Mouse (Mus musculus): Measurements from ENCODE around the gene Mllt3.

Mllt3 gene

GRCm38 (mm10) chr4:87953268-87953667 is 79.9 kb downstream of the Mllt3 start:
- no peak for DNase-seq (ENCODE audit: low spot score in 2 of 2)

- DNase-seq (ENCODE audit: low spot score in 2 of 2), result no peak
These were observed 83.7 kb downstream of the Mllt3 start for GRCm38 (mm10) chr4:87949451-87949850.

- DNase-seq (ENCODE audit: low spot score in 2 of 2), result peak in 1 of 2 experiments; percentile 9
These were observed 88.8 kb downstream of the Mllt3 start for GRCm38 (mm10) chr4:87944320-87944719.

GRCm38 (mm10) chr4:87942921-87943403 is 90.2 kb downstream of the Mllt3 start:
- DNase-seq (ENCODE audit: low spot score in 2 of 2), result no peak

GRCm38 (mm10) chr4:87939474-87940154 is 93.5 kb downstream of the Mllt3 start:
- DNase-seq (ENCODE audit: low spot score in 2 of 2), result no peak

GRCm38 (mm10) chr4:87936326-87936725 is 96.8 kb downstream of the Mllt3 start:
- DNase-seq (ENCODE audit: low spot score in 2 of 2), result no peak

GRCm38 (mm10) chr4:87933701-87934337 is 99.3 kb downstream of the Mllt3 start:
- DNase-seq (ENCODE audit: low spot score in 2 of 2), result no peak

- DNase-seq (ENCODE audit: low spot score in 2 of 2), result no peak
These were observed 102.6 kb downstream of the Mllt3 start for GRCm38 (mm10) chr4:87930356-87931245.

GRCm38 (mm10) chr4:87928603-87929199 is 104.5 kb downstream of the Mllt3 start:
- no peak for DNase-seq (ENCODE audit: low spot score in 2 of 2)

- DNase-seq (ENCODE audit: low spot score in 2 of 2), result no peak
These were observed 105.8 kb downstream of the Mllt3 start for GRCm38 (mm10) chr4:87927354-87927753.

- DNase-seq (ENCODE audit: low spot score in 2 of 2), result no peak
These were observed 112.5 kb downstream of the Mllt3 start for GRCm38 (mm10) chr4:87920664-87921063.

- DNase-seq (ENCODE audit: low spot score in 2 of 2), result no peak
These were observed 121.8 kb downstream of the Mllt3 start for GRCm38 (mm10) chr4:87911172-87911994.

- DNase-seq (ENCODE audit: low spot score in 2 of 2), result no peak
These were observed 127.9 kb downstream of the Mllt3 start for GRCm38 (mm10) chr4:87905149-87905771.

GRCm38 (mm10) chr4:87904722-87905121 is 128.4 kb downstream of the Mllt3 start:
- no peak for DNase-seq (ENCODE audit: low spot score in 2 of 2)

- no peak for DNase-seq (ENCODE audit: low spot score in 2 of 2)
These were observed 130.6 kb downstream of the Mllt3 start for GRCm38 (mm10) chr4:87902584-87902983.

- DNase-seq (ENCODE audit: low spot score in 2 of 2), result no peak
These were observed 132.0 kb downstream of the Mllt3 start for GRCm38 (mm10) chr4:87901166-87901565.

GRCm38 (mm10) chr4:87893498-87893897 is 139.7 kb downstream of the Mllt3 start:
- no peak for DNase-seq (ENCODE audit: low spot score in 2 of 2)

GRCm38 (mm10) chr4:87893012-87893411 is 140.2 kb downstream of the Mllt3 start:
- no peak for DNase-seq (ENCODE audit: low spot score in 2 of 2)

- DNase-seq (ENCODE audit: low spot score in 2 of 2), result no peak
These were observed 149.8 kb downstream of the Mllt3 start for GRCm38 (mm10) chr4:87883225-87883875.

GRCm38 (mm10) chr4:87881995-87882394 is 151.2 kb downstream of the Mllt3 start:
- DNase-seq (ENCODE audit: low spot score in 2 of 2), result no peak
